Mouse (Mus musculus) WW6 (cell line): ENCODE measurements at regions not wholly inside any gene's neighbourhood (a gene's known extent, or its start where the extent isn't known, plus 50 kb on each side); places are given as distances from the start of the nearest gene placed in this dataset.

Experiments used
- DNase-seq: peaks from one replicate; pipeline ENCODE4 v3.0.0-alpha.2; 2013; ENCODE audit warnings: low read depth, low spot score

GRCm38 (mm10) chr2:159981694-159982093 lies 352.3 kb downstream of the Gm826 start:
- DNase-seq = no peak

DNA sequence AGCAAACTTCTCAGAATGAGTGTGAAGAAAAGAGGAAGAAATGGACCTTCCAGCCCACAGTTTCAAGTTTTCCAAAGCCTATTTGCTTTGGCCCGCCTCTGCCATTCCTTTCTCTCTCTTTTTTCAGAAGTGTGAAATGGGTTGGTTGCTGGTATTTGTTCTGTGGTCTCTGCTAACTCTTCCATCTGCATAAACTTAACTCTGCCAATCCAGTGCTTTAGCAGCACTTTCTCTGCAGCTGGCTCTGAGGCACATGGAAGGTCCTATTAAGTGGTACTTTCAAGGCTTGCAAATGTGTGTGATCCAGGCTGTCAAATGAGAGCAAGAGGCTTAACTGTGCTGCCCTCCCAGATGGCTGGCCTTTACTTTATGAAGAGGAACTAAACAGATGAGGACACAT lies 383.6 kb downstream of the Gm826 start:
- no peak for DNase-seq

- no peak for DNase-seq
Measured at GRCm38 (mm10) chr2:159949046-159949445, 384.9 kb downstream of the Gm826 start.

- DNase-seq = no peak
Measured at GRCm38 (mm10) chr2:159930744-159931143, 403.2 kb downstream of the Gm826 start.

- no peak for DNase-seq
Measured at GRCm38 (mm10) chr2:159889701-159890100, 444.3 kb downstream of the Gm826 start.

DNA sequence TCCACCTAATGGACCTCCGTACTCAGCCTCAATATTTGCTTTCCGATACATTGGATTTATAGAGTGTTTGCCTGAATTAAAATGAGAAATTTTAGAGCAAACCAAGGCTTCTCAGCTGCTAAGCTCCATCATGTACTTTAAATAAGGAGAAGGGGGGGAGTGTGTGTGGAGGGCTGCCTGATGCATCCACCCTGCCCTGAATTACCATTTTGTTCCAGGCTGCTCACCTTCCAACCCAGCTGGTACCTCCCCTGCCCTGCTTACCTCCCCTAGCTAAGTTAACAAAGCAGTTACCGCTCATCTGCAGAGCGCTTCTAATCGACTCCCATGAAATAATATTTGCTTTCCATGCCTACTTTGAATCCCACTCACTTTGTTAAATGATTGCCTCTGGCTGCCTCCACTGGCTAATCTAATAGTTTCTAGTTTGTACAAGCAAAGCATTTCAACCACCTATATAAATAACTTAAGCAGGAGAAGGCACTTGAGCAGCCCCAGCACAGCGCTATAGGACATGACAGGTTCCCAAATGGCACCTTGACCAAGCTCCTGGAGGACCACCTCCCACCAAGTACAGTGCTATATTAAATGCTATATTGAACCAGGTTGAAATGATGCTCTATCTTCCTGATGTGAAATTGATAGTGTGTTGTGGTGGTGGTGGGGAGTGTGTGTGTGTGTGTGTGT lies 449.0 kb downstream of the Gm826 start:
- DNase-seq = no peak

GRCm38 (mm10) chr2:159866981-159867380 lies 467.0 kb downstream of the Gm826 start:
- DNase-seq = peak; percentile 5

GRCm38 (mm10) chr2:159866391-159866790 lies 467.6 kb downstream of the Gm826 start:
- no peak for DNase-seq

- no peak for DNase-seq
Measured at GRCm38 (mm10) chr2:159863185-159863584, 470.8 kb downstream of the Gm826 start.

- DNase-seq = no peak
Measured at GRCm38 (mm10) chr2:159853891-159854665, 479.9 kb downstream of the Gm826 start.

GRCm38 (mm10) chr2:159852959-159853358 lies 481.0 kb downstream of the Gm826 start:
- no peak for DNase-seq

DNA sequence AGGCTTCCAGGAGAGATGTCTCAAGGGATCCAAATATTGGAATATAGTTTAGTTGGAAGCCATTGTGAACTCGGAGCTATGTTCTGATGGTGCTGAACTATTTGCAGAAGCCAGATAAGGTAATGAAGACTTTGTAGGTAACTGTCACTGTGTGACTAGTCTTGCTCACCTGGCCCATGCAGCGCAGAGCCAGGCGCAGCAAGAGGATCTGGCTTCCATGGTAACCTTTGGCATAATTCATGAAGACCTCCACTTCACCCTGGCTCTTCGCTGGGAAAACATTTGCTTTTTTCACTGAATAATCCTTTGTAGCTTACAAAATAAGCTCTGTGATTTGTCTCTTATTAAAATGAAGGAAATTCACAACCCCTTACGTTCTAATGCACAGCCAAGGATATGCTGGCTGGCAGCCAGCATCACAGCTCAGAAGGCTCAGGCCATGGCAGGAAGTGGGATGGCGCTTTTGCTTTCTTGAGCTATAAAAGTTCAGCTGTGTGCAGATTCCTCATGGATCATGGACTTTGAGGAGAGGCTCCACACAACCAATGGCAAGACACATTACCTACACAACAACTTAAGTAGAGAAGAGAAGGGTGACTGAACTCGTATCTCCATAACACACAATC lies 501.4 kb downstream of the Gm826 start:
- DNase-seq = no peak

- DNase-seq = no peak
Measured at GRCm38 (mm10) chr2:159826417-159826816, 507.5 kb downstream of the Gm826 start.

DNA sequence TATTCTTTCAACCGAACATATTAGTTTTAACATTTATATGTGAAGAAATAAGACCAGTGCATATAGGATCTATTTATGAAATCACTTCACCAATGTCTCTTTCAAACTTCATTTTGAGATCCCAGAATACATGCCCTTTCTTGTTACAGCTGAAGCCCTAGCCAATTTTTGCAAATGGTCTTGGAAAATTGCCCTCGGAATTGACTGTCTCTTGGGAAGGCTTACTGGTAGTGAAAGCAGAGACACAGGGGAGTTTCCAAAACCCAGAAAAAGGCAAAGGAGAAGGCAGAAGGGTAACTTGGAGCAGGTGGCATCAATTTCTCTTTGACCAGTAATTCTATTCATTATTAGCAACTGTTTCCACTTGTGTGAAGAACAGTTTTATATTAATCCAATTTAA lies 515.4 kb downstream of the Gm826 start:
- DNase-seq = no peak

DNA sequence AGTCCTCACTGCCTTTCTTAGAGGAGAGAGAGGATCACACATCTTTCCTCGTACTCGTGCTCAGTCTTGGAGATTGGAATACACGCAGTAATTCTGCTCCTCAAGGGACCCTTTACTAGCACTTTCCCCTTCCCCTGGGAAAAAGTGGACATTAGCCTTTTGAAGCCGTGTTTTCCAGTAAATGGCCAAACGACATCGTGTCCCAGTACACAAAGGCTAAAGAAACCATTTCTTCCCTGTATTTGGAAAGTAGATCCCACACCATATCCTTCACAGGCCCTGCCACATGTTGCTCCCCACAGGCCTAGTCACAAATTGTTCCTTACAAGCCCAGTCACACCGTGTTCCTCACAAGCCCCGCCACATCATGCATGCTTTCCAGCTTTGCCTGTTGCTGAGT lies 517.6 kb downstream of the Gm826 start:
- DNase-seq = no peak
